Mouse (Mus musculus) liver, adult 2 months (tissue): Measurements from ENCODE around the gene Clic3. TPM values are rescaled to one million over a fixed set of nuclear protein-coding genes. Genes with fewer than 3 reads are reported as not detected.
"Not testable (repeated sequence)": the region's sequence is repeated elsewhere in the genome, so short reads cannot be mapped to it uniquely, and the experiment has no call there.

Source experiments
- DNase-seq: peaks from one replicate; pipeline ENCODE4 v3.0.0-alpha.2; 2011; ENCODE audit warnings: low read depth, low spot score; ENCODE audit errors: extremely low read depth
- H3K27ac ChIP-seq: fragments of 200-500 bp; replicated peaks from 2 replicates; pipeline ENCODE4 v1.5.1; 2012; ENCODE audit warnings: low read depth, mild to moderate bottlenecking, control low read depth, inconsistent platforms, low read length; ENCODE audit not compliant: insufficient read depth
- H3K27me3 ChIP-seq: fragments of 200-500 bp; 2 replicates; pipeline ENCODE4 v1.6.1; 2012; ENCODE audit warnings: mild to moderate bottlenecking, moderate library complexity, low read length, inconsistent platforms; ENCODE audit not compliant: control insufficient read depth, insufficient read depth
- H3K36me3 ChIP-seq: fragments of 200-500 bp; 2 replicates; pipeline ENCODE4 v1.6.1; 2012; ENCODE audit warnings: low read length, inconsistent platforms; ENCODE audit not compliant: control insufficient read depth, insufficient read depth
- H3K4me1 ChIP-seq: fragments of 200-500 bp; 2 replicates; pipeline ENCODE4 v1.6.1; 2011; ENCODE audit warnings: low read length; ENCODE audit not compliant: control insufficient read depth, insufficient read depth
- H3K4me3 ChIP-seq: fragments of 200-500 bp; 2 replicates; pipeline ENCODE4 v1.5.1; 2011; ENCODE audit warnings: low read depth, mild to moderate bottlenecking, control low read depth, low read length, moderate library complexity; ENCODE audit not compliant: insufficient read depth
- H3K79me2 ChIP-seq: fragments of 200-500 bp; 2 replicates; pipeline ENCODE4 v1.6.1; 2012; ENCODE audit warnings: inconsistent platforms, mild to moderate bottlenecking, low read length, moderate library complexity; ENCODE audit not compliant: control insufficient read depth, insufficient read depth
- H3K9ac ChIP-seq: fragments of 200-500 bp; 2 replicates; pipeline ENCODE4 v1.6.1; 2012; ENCODE audit warnings: low read depth, mild to moderate bottlenecking, control low read depth, inconsistent platforms, low read length
- CTCF ChIP-seq: fragments of 200-500 bp; IDR thresholded peaks from 2 replicates; pipeline ENCODE4 v1.5.1; 2011; ENCODE audit warnings: low read depth, low read length, control low read depth
- POLR2A ChIP-seq: fragments of 200-500 bp; IDR thresholded peaks from 2 replicates; pipeline ENCODE4 v1.6.1; 2011; ENCODE audit warnings: low read length, control low read depth; ENCODE audit not compliant: insufficient read depth; ENCODE audit errors: extremely low read depth
- WGBS: fragments of 180-500 bp; shearing (Covaris S2); methylation state at CpG from one replicate; pipeline ENCODE4 v1.1.7; 2018; 5-methylcytosine and 5-hydroxymethylcytosine counted together
- polyA plus RNA-seq: library from polyadenylated mRNA; depleted of rRNA; stranded (reverse); fragments of >200 nt; gene quantifications from 2 replicates; pipeline ENCODE4 v1.2.3, GENCODE M21; 2012; rRNA removed
- total RNA-seq: library from RNA; depleted of rRNA; stranded (reverse); fragments of >200 nt; gene quantifications from 2 replicates; pipeline ENCODE4 v1.2.3, GENCODE M21; 2014; rRNA removed

Clic3 gene
- total RNA-seq (0.18 and 0.54 TPM in 2 replicates), polyA plus RNA-seq (6.2 and 9.2 TPM in 2 replicates)

- no peak for DNase-seq
- Histone ChIP-seq H3K4me3 (no peak within 1 kb of the TSS), H3K4me1 (peaks cover 23% of the 10 kb centered on the region), H3K27me3 (no peaks in the 10 kb centered on the region), H3K79me2 (no peaks in the 10 kb centered on the region), H3K36me3 (no peaks in the 10 kb centered on the region; the same call in 1 of the 2 replicates), H3K9ac (no peak within 1 kb of the TSS), H3K27ac (no peak within 1 kb of the TSS)
- 62% methylated on average over 14 of the region's 14 CpGs for WGBS
- TF ChIP-seq CTCF (no peak), POLR2A (no peak)
These were observed at the start of gene Clic3 for GRCm38 (mm10) chr2:25456205-25456953. Gene Clic3, plus strand, starts transcription at chr2:25456838.

GRCm38 (mm10) chr2:25408908-25409307 lies 47.7 kb upstream of the Clic3 start:
- 89% methylated on average over 10 of the region's 10 CpGs for WGBS
- DNase-seq = no peak
- Histone ChIP-seq H3K4me1 (no peaks in the 10 kb centered on the region), H3K79me2 (no peaks in the 10 kb centered on the region), H3K9ac (no peak overlapping the region), H3K27me3 (no peaks in the 10 kb centered on the region), H3K36me3 (no peaks in the 10 kb centered on the region), H3K27ac (no peak overlapping the region), H3K4me3 (no peak overlapping the region)
- no peak for TF ChIP-seq CTCF
- TF ChIP-seq POLR2A = no peak

GRCm38 (mm10) chr2:25413436-25413835 lies 43.2 kb upstream of the Clic3 start:
- not testable (repeated sequence) for H3K36me3 ChIP-seq, DNase-seq, H3K4me1 ChIP-seq, H3K27ac ChIP-seq, H3K27me3 ChIP-seq, H3K9ac ChIP-seq, H3K79me2 ChIP-seq, H3K4me3 ChIP-seq

- Histone ChIP-seq H3K79me2 (no peaks in the 10 kb centered on the region), H3K36me3 (no peaks in the 10 kb centered on the region), H3K4me1 (no peaks in the 10 kb centered on the region), H3K27me3 (no peaks in the 10 kb centered on the region), H3K27ac (no peak overlapping the region), H3K4me3 (no peak overlapping the region), H3K9ac (no peak overlapping the region)
- 56% methylated on average over 3 of the region's 3 CpGs for WGBS
- no peak for TF ChIP-seq CTCF
- TF ChIP-seq POLR2A = no peak
- no peak for DNase-seq
These were observed 39.2 kb upstream of the Clic3 start for GRCm38 (mm10) chr2:25417426-25417825.

GRCm38 (mm10) chr2:25421896-25422295 lies 34.7 kb upstream of the Clic3 start:
- H3K36me3 ChIP-seq = no peaks in the 10 kb centered on the region
- H3K27me3 ChIP-seq = no peaks in the 10 kb centered on the region
- H3K27ac ChIP-seq = no peak overlapping the region
- no peaks in the 10 kb centered on the region for H3K4me1 ChIP-seq
- no peak overlapping the region for H3K9ac ChIP-seq
- WGBS = 27% methylated on average over 3 of the region's 3 CpGs
- TF ChIP-seq POLR2A = no peak
- peak; percentile 71 for TF ChIP-seq CTCF
- no peak overlapping the region for H3K4me3 ChIP-seq
- no peaks in the 10 kb centered on the region for H3K79me2 ChIP-seq
- peak; percentile 49 for DNase-seq

- Histone ChIP-seq H3K36me3 (no peaks in the 10 kb centered on the region), H3K27ac (no peak within 1 kb of the TSS), H3K9ac (no peak within 1 kb of the TSS), H3K4me3 (no peak within 1 kb of the TSS), H3K4me1 (no peaks in the 10 kb centered on the region), H3K79me2 (no peaks in the 10 kb centered on the region), H3K27me3 (no peaks in the 10 kb centered on the region)
- WGBS = 54% methylated on average over 17 of the region's 17 CpGs
- DNase-seq = no peak
- TF ChIP-seq POLR2A = no peak
- TF ChIP-seq CTCF = no peak
These were observed 33.8 kb upstream of the Clic3 start, which contains the start of gene Fut7 for GRCm38 (mm10) chr2:25422587-25423410. Gene Fut7, plus strand, starts transcription at chr2:25423267.
